Mouse (Mus musculus): ENCODE measurements around the gene Pde1c. TPM values are rescaled to one million over a fixed set of nuclear protein-coding genes. Genes with fewer than 3 reads are reported as not detected.

Gene Pde1c
- polyA plus RNA-seq, 1 experiment = 3.1 TPM

DNA sequence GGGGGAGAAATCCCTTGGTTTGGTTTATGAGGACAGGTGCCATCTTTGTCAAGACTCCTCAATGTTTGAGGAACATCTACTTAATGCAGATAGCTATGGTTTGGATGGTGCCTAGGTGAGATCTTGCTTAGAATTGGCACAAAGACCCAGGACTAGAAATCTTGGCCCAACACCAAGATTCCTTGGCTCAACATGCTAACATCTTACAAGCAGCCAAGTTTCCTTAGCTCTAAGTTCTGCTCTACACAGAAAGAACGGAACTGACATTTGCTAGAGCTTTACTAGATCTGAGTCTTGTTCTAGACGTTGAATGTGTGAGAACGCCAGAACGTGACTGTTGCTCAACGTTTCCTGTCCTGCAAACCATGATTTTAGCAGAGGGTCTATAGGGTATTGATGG lies 540.9 kb downstream of the Pde1c start:
- H3K4me1 ChIP-seq (ENCODE audit: control insufficient read depth, insufficient read depth, low read length) = no peaks in the 10 kb centered on the region; the same call in 1 of the 2 replicates
- H3K4me3 ChIP-seq (ENCODE audit: insufficient read depth, low read length) = no peak overlapping the region
- TF ChIP-seq CTCF (IDR thresholded peaks at IDR 0.05; ENCODE audit: extremely low read depth, insufficient read depth, low read length) = no peak
- no peak for TF ChIP-seq POLR2A (IDR thresholded peaks at IDR 0.05; ENCODE audit: extremely low read depth, insufficient read depth, low read length)
- no peak overlapping the region for H3K27ac ChIP-seq (ENCODE audit: insufficient read depth, low read length)

DNA sequence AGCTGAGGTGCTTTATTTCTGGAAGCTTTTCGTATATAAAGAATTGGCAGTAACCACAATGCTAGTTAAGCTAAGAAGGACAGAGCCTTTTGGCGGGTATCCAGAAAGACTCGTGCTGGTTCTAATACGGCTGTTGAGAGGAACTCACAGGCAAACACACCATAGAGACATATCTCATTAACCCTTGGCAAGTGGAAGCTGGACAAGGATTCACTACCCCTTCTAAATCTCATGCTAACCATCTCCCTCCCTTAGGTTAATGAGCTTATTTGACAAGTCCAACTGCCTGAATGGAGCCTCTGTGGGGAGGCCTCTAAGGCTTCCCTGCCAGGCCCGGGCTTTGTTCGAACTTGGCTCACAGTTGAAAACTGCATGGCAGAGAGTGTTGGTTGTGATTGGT lies 541.6 kb downstream of the Pde1c start:
- Histone ChIP-seq H3K4me3 (ENCODE audit: insufficient read depth, low read length) (no peak overlapping the region), H3K4me1 (ENCODE audit: control insufficient read depth, insufficient read depth, low read length) (no peaks in the 10 kb centered on the region; the same call in 1 of the 2 replicates), H3K27ac (ENCODE audit: insufficient read depth, low read length) (no peak overlapping the region)
- TF ChIP-seq CTCF (IDR thresholded peaks at IDR 0.05; ENCODE audit: extremely low read depth, insufficient read depth, low read length) (no peak), POLR2A (IDR thresholded peaks at IDR 0.05; ENCODE audit: extremely low read depth, insufficient read depth, low read length) (no peak)

DNA sequence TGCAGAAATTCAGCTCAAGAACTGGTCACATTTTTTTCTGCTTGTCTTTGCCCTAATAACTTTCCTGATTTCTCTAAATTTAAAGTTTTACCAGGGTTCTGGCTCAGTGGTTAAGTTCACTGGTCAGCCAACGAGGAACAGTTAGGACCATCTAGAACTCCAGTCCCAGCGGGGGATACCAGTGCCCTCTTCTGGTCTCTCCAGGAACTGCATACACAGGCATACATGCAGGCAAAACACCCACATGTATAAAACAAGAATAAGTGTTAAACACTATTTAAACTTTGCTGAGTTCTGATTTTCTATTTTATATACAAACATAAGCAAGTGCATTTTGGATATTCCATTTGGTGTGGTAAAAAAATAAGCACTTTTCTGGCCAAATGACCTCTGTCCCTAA lies 543.4 kb downstream of the Pde1c start:
- no peaks in the 10 kb centered on the region; the same call in 1 of the 2 replicates for H3K4me1 ChIP-seq (ENCODE audit: control insufficient read depth, insufficient read depth, low read length)
- H3K27ac ChIP-seq (ENCODE audit: insufficient read depth, low read length) = no peak overlapping the region
- TF ChIP-seq POLR2A (IDR thresholded peaks at IDR 0.05; ENCODE audit: extremely low read depth, insufficient read depth, low read length) (no peak), CTCF (IDR thresholded peaks at IDR 0.05; ENCODE audit: extremely low read depth, insufficient read depth, low read length) (0 out of 2 replicates have a peak, but pooled peaks have one; percentile 27)
- no peak overlapping the region for H3K4me3 ChIP-seq (ENCODE audit: insufficient read depth, low read length)

Other genes with a start within 250 kb of the Pde1c start
- 23.5 and 24.2 TPM in 2 replicates for gene Lsm5, start 135.6 kb upstream of the Pde1c start, polyA plus RNA-seq (2012; rRNA removed)
- 18.9 and 20.7 TPM in 2 replicates for gene Avl9, start 145.8 kb upstream of the Pde1c start, polyA plus RNA-seq (2012; rRNA removed)
- gene Kbtbd2, start 228.7 kb upstream of the Pde1c start, polyA plus RNA-seq (2012; rRNA removed) = 30.5 and 34.0 TPM in 2 replicates

All from cortical plate, adult 2 months (tissue).